Mouse (Mus musculus): ENCODE measurements around the gene Sdccag8. TPM values are rescaled to one million over a fixed set of nuclear protein-coding genes. Genes with fewer than 3 reads are reported as not detected.

The Sdccag8 gene
- 17.2 and 18.1 TPM in 2 replicates for polyA plus RNA-seq (2016; fragmentation: Nextera tagmentation; extraction: Ambion mirVana)

DNA sequence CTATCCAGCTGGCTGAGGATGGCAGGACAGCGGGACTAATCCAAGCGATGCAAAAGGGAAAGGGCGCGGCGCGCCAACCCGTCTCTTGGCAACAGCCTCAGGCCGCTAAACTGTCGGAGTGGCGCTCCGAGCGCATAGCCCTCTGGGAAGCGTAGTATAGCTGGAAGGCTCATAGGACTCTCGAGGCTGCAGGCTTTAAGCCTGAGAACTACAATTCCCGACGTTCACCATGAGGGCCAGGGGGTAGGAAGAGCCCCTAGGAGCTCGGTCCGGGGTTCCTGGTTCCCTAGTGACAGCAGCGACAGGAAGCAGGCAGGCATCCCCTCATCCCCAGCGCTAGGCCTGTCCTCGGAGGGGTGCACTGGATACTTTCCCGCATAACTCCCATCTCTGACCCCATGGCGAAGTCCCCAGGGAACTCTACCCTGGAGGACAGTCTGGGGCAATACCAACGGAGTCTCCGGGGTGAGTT lies at the start of gene Sdccag8:
TSS of gene Sdccag8 (plus strand) at position 70 of the 472 bp plus-strand sequence.
- WGBS, result under 1% methylated on average over 25 of the region's 25 CpGs
- no peaks in the 10 kb centered on the region for H3K36me3 ChIP-seq (replicated peaks)
- peak; percentile 91 for DNase-seq (ENCODE audit: extremely low spot score, low spot score)
- no peaks in the 10 kb centered on the region for H3K27me3 ChIP-seq (ENCODE audit: poor library complexity, severe bottlenecking)
- H3K27ac ChIP-seq, result peak within 1 kb of the TSS; percentile 98
- peak within 1 kb of the TSS; percentile 93 for H3K4me3 ChIP-seq
- H3K9me3 ChIP-seq, result no peaks in the 10 kb centered on the region
- peaks cover 37% of the 10 kb centered on the region for H3K4me1 ChIP-seq

DNA sequence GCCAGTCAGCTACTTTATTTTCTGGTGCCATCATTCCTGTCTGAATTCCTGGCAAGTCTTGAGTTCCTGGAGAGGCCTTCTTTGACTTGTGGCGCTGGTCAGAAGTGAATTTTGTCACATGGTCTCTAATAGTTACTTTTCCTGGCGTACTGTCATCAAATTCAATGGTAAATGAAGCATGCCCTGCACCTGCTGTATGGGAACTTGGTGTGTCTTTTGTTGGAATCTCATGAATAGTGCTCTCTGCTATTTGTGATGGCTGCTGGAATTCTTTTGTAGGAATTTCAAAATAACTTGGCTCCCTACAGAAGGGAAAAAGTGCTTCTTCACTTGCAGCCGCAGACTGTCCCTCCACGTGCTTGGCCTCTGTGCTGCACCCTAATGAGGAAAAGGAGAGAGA lies 39.9 kb upstream of the Sdccag8 start:
- Histone ChIP-seq H3K9me3 (no peaks in the 10 kb centered on the region), H3K4me1 (no peaks in the 10 kb centered on the region), H3K27ac (no peak overlapping the region), H3K27me3 (ENCODE audit: poor library complexity, severe bottlenecking) (no peaks in the 10 kb centered on the region), H3K36me3 (replicated peaks) (peaks cover 75% of the 10 kb centered on the region), H3K4me3 (no peak overlapping the region)
- DNase-seq (ENCODE audit: extremely low spot score, low spot score), result no peak
- 87% methylated on average over 4 of the region's 4 CpGs for WGBS

DNA sequence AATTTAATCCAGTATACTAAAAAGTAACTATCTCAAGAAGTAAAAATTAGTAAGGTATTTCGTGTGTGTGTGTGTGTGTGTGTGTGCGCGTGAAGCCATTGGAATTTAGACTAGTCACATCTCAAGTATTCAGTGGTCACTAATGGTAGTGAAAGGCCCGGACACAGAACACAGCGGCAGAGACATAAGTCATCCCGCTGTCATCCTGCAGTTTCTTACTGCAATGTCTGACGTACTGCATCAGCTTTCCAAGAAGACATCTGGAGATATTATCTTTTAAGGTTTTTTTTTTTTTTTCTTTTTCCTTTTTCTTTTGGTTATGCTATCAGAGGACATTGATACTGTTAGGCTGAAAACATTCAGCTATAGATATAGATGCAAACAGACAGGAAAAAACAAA lies 25.1 kb upstream of the Sdccag8 start:
- Histone ChIP-seq H3K4me3 (no peak overlapping the region), H3K36me3 (replicated peaks) (peaks cover 68% of the 10 kb centered on the region), H3K4me1 (no peaks in the 10 kb centered on the region), H3K27me3 (ENCODE audit: poor library complexity, severe bottlenecking) (no peaks in the 10 kb centered on the region), H3K9me3 (no peaks in the 10 kb centered on the region), H3K27ac (no peak overlapping the region)
- WGBS, result 96% methylated on average over 7 of the region's 7 CpGs
- DNase-seq (ENCODE audit: extremely low spot score, low spot score), result no peak

DNA sequence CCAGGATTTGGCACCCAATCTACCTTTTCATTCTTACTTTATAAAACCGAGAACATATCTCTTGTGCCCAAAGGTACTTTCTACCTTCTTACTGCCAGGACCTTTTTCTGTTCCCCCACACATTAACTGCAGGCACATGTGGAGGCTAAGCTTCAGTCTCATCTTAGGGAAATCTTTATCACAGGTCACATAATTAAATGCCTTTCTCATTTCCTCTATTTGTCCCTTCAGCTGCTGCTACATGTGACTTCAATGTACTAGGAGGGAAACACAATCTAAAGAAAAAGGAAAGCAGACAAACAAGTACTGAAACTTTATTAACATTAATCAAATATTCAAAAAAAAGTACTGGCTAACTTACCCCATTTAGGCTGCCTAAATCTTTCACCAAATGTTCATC lies 22.3 kb upstream of the Sdccag8 start:
- Histone ChIP-seq H3K27me3 (ENCODE audit: poor library complexity, severe bottlenecking) (no peaks in the 10 kb centered on the region), H3K4me1 (no peaks in the 10 kb centered on the region), H3K27ac (no peak overlapping the region), H3K4me3 (no peak overlapping the region), H3K36me3 (replicated peaks) (peaks cover 52% of the 10 kb centered on the region), H3K9me3 (no peaks in the 10 kb centered on the region)
- DNase-seq (ENCODE audit: extremely low spot score, low spot score), result no peak
- WGBS, result 82% methylated on average over 1 of the region's 1 CpGs

DNA sequence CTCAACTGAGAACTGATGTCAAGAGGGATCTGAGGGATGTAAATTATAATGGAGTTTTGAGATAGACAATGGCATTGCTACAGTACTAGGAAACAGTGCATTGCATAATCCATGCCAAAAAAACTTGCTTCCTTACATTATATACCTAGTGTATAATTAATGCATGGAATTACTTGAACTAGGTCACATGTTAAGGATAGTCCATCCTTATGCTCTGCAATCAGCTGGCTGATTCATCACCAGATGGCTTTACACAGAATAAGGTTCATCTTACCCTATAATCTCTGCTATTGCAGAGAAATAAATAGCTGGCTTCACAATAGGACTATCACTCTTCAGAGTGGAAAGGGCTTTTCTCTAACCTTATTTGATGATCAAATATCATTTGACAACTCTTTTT lies 15.8 kb upstream of the Sdccag8 start:
- peaks cover 8% of the 10 kb centered on the region for H3K4me1 ChIP-seq
- no peaks in the 10 kb centered on the region for H3K27me3 ChIP-seq (ENCODE audit: poor library complexity, severe bottlenecking)
- peaks cover 18% of the 10 kb centered on the region for H3K36me3 ChIP-seq (replicated peaks)
- H3K9me3 ChIP-seq, result no peaks in the 10 kb centered on the region
- DNase-seq (ENCODE audit: extremely low spot score, low spot score), result no peak
- no peak overlapping the region for H3K27ac ChIP-seq
- no peak overlapping the region for H3K4me3 ChIP-seq

DNA sequence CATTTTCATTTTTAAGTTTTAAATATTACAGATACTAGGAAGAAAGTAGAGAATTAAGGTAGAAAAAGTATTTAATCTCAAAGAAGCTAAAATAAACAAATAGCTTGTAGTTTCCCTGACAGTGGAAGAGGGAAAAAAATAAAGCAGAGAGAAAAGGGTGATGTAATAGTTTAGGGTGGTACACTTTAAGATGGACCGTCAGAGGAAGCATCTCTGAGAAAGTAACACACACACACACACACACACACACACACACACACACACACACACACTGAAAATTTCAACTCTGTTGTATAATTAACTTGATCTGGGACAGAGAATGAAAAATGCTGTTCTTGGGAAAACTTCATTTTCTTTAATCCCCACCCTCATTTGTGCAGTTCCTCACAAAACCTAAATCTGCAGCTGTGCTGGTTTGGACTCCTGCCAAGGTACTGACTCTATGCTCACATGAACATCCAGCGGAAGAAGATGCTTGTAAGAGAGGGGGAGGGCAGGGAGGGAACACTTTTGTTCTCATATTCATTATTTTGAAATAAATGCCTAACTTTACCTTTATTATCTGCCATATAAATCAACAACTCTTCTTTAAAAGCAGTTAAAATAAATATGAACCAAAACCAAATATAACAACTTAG lies 13.6 kb upstream of the Sdccag8 start:
- H3K9me3 ChIP-seq, result no peaks in the 10 kb centered on the region
- no peak overlapping the region for H3K4me3 ChIP-seq
- H3K4me1 ChIP-seq, result peaks cover 8% of the 10 kb centered on the region
- WGBS, result 79% methylated on average over 2 of the region's 2 CpGs
- peaks cover 24% of the 10 kb centered on the region for H3K36me3 ChIP-seq (replicated peaks)
- no peak overlapping the region for H3K27ac ChIP-seq
- DNase-seq (ENCODE audit: extremely low spot score, low spot score), result no peak
- H3K27me3 ChIP-seq (ENCODE audit: poor library complexity, severe bottlenecking), result no peaks in the 10 kb centered on the region

DNA sequence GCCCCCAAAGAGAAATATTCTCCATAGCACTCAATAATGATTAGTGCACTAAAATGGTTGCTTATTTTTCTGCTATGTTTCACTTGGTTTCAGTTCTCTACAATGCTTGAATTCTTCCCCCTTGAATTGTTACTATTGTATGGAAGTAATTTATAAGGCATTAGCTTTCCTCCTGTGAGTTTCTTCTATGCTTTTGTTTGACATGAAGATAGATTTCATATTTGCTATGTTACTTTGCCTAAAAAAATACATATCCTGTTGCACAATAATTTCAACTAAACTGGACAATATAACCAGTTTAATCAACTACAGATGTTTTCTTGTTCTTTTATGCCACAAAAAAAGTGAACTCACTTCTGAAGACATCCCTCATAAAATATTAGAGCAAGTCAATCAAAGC lies 4.3 kb upstream of the Sdccag8 start:
- Histone ChIP-seq H3K27ac (no peak overlapping the region), H3K4me3 (no peak overlapping the region), H3K27me3 (ENCODE audit: poor library complexity, severe bottlenecking) (no peaks in the 10 kb centered on the region), H3K36me3 (replicated peaks) (no peaks in the 10 kb centered on the region), H3K9me3 (no peaks in the 10 kb centered on the region), H3K4me1 (peaks cover 41% of the 10 kb centered on the region)
- no peak for DNase-seq (ENCODE audit: extremely low spot score, low spot score)

DNA sequence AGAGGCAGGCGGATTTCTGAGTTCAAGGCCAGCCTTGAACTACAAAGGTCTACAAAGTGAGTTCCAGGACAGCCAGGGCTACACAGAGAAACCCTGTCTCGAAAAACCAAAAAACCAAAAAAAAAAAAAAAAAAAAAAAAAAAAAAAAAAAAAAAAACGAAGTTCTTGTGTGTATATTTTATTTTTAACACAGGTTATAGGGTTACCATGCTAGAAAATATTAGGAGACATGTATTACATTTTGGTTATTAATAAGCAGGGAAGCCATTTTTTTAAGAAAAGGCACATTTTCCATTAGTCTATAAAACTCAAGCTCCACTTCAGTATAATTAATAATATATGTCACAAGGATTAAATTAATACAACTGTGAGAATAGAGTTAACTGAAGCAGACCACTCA lies 2.6 kb upstream of the Sdccag8 start:
- no peak overlapping the region for H3K27ac ChIP-seq
- peaks cover 47% of the 10 kb centered on the region for H3K4me1 ChIP-seq
- no peak for DNase-seq (ENCODE audit: extremely low spot score, low spot score)
- no peaks in the 10 kb centered on the region for H3K27me3 ChIP-seq (ENCODE audit: poor library complexity, severe bottlenecking)
- H3K9me3 ChIP-seq, result no peaks in the 10 kb centered on the region
- H3K4me3 ChIP-seq, result peak overlapping the region; percentile 93
- WGBS, result 83% methylated on average over 3 of the region's 3 CpGs
- H3K36me3 ChIP-seq (replicated peaks), result no peaks in the 10 kb centered on the region

DNA sequence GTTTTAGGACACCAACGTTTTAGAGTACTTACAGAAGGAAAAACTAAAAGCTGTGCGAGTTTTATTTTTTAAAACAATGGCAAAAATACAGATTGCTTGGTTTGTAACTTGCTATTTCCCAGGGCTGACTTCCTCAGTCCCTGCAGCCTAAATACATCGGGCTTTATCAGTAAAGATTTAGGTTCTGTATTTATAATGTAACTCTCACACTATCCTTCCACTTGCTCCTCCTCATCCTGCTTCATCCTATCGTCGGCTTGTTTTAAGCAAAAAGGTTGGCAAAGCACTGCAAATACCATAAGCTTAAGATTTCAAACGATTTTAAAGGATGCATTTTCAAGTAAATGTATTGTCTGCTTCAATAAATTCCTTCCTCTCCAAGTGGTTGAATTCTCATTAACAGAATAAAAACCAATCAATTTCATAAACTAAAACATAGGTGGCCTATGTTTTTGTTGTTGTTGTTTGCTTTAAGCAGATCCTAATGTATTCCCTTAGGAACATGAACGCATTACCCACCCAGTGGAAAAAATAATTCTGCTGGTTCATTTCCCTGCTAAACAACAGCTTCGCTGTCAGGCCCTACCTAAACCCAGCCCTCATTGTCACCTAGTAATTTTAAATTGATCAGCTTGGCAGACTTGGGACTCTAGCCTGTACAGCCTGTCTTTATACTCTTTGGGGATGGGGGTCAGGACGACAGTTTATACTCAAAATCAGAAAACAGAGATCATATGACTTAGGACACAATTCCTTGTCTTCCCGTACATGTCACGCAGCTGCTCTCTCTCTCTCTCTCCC lies 1.8 kb upstream of the Sdccag8 start:
- Histone ChIP-seq H3K4me1 (peaks cover 44% of the 10 kb centered on the region), H3K4me3 (peak overlapping the region; percentile 93), H3K9me3 (no peaks in the 10 kb centered on the region), H3K36me3 (replicated peaks) (no peaks in the 10 kb centered on the region), H3K27me3 (ENCODE audit: poor library complexity, severe bottlenecking) (no peaks in the 10 kb centered on the region), H3K27ac (peak overlapping the region; percentile 98)
- no peak for DNase-seq (ENCODE audit: extremely low spot score, low spot score)
- 35% methylated on average over 11 of the region's 11 CpGs for WGBS

DNA sequence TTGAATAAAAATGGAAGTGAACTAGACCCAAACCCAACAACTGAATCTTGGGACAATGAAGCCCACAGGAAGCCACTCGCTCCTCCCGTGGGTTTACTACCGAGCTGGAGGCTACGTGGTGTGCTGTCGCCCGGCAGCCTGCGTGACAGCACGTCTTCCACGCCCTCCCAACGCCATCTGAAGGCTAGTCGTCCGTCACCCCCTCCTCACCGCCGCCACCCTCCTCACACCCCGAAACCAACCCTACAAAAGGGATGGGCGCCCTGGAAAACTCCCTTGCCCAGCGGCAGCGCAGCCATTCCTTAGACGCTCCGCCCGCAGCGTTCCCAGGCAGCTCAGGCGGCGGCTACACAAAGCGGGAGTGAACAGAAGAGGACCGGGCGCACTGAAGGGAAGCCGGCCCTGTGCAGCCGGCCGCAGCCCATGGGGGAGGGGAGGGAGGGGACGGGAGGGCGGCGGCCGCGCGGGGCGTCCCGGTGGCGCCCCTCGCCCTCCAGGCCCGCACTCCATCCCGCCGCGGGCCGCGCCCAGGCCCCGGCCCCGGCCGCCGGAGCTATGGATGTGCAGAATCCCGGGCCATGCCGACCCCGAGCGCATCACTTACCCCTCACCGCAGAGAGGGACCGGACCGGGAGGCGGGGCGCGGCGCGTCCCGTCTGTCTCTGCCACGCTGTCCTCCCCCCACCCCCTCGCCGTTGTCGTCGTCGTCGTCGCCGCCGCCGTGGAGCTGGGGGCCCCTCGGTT lies 996 bp upstream of the Sdccag8 start:
- H3K9me3 ChIP-seq, result no peaks in the 10 kb centered on the region
- under 1% methylated on average over 66 of the region's 75 CpGs for WGBS
- peaks cover 44% of the 10 kb centered on the region for H3K4me1 ChIP-seq
- H3K27me3 ChIP-seq (ENCODE audit: poor library complexity, severe bottlenecking), result no peaks in the 10 kb centered on the region
- peak; percentile 81 for DNase-seq (ENCODE audit: extremely low spot score, low spot score)
- H3K27ac ChIP-seq, result peak overlapping the region; percentile 98
- H3K4me3 ChIP-seq, result peak overlapping the region; percentile 93
- no peaks in the 10 kb centered on the region for H3K36me3 ChIP-seq (replicated peaks)

DNA sequence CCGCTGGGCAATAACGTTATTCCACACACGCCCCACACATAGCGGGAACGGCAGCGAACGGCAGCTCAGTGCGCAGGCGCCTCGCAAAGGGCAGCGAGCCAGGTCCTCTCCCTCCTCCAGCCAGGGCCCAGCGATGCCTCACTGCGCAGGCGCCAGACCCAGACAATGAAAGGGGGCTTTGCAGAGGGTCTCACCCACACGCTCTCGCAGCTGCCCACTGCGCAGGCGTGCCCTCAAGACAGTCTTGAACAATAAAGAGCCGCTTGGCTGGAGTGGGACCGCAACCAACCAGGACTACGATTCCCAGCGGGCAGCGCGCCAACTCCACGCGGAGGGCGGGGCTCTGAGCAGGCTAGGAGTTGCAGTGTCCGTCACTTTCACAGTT lies 432 bp upstream of the Sdccag8 start, which contains the start of gene Cep170:
TSS of gene Cep170 (minus strand) at position 32 of the 385 bp plus-strand sequence.
- H3K4me1 ChIP-seq, result peaks cover 43% of the 10 kb centered on the region
- peak within 1 kb of the TSS; percentile 93 for H3K4me3 ChIP-seq
- no peaks in the 10 kb centered on the region for H3K36me3 ChIP-seq (replicated peaks)
- H3K9me3 ChIP-seq, result no peaks in the 10 kb centered on the region
- no peaks in the 10 kb centered on the region for H3K27me3 ChIP-seq (ENCODE audit: poor library complexity, severe bottlenecking)
- under 1% methylated on average over 28 of the region's 28 CpGs for WGBS
- peak within 1 kb of the TSS; percentile 98 for H3K27ac ChIP-seq
- DNase-seq (ENCODE audit: extremely low spot score, low spot score), result peak; percentile 99

DNA sequence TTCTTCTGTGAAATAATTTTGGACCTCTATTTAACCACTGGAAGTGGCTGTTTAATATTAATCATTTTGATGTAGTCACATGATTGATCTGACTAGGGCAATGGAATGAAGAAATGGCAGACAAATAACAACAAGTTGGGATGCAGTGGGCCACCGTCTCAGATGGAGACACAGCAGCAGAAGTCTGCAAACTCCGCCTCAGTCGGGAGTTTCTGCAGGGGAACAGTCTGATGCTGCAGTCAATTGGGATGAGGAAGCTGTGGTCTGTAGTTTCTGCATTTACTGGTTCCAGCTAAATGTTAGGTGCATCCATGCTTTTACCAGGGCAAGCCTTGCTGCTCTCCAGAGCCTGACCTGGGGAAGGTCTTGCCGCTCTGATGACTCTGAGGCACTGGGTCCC lies 2.3 kb downstream of the Sdccag8 start:
- DNase-seq (ENCODE audit: extremely low spot score, low spot score), result no peak
- Histone ChIP-seq H3K4me3 (no peak overlapping the region), H3K9me3 (no peaks in the 10 kb centered on the region), H3K36me3 (replicated peaks) (no peaks in the 10 kb centered on the region), H3K4me1 (peaks cover 24% of the 10 kb centered on the region), H3K27me3 (ENCODE audit: poor library complexity, severe bottlenecking) (no peaks in the 10 kb centered on the region), H3K27ac (no peak overlapping the region)
- WGBS, result 86% methylated on average over 4 of the region's 4 CpGs

DNA sequence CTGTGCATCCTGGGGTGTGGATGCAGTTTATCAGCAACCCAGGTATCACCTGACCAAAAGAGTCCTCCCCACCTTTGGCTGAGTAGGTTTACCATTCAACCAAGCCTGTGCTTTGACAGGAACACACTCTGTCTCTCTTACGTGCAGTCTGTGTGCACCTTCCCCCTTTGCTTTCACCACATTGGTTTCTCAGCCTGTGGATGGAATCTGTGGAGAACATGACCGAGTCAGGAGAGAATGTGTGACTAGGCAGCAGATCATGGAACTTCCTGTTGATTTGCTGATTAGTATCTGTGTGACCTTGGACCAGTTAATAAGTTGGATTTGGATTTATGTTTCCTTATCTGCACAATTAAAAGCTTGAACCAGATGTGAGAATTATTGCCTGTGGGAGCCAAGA lies 3.7 kb downstream of the Sdccag8 start:
- H3K4me3 ChIP-seq, result no peak overlapping the region
- H3K9me3 ChIP-seq, result no peaks in the 10 kb centered on the region
- no peaks in the 10 kb centered on the region for H3K27me3 ChIP-seq (ENCODE audit: poor library complexity, severe bottlenecking)
- 88% methylated on average over 2 of the region's 2 CpGs for WGBS
- no peak overlapping the region for H3K27ac ChIP-seq
- H3K36me3 ChIP-seq (replicated peaks), result no peaks in the 10 kb centered on the region
- H3K4me1 ChIP-seq, result peaks cover 15% of the 10 kb centered on the region
- DNase-seq (ENCODE audit: extremely low spot score, low spot score), result no peak

Measured in forebrain, embryonic 10.5 days (tissue).